Mouse (Mus musculus) limb, embryonic 14.5 days (tissue): ENCODE data around the gene Zfp553. TPM values are rescaled to one million over a fixed set of nuclear protein-coding genes. Genes with fewer than 3 reads are reported as not detected.

Experiments
- ATAC-seq: fragments of 200-750 bp; cut with Nextera tagmentation; 2 replicates; pipeline ENCODE4 v1.8.0; 2017; ENCODE audit warnings: low read depth, moderate number of reproducible peaks, moderate TSS enrichment; ENCODE audit not compliant: low FRiP score
- DNase-seq: peaks from one replicate; pipeline ENCODE4 v3.0.0-alpha.2; 2015; ENCODE audit warnings: low spot score
- H3K27ac ChIP-seq: fragments of 300-500 bp; sonication (generic); replicated peaks from 2 replicates; pipeline ENCODE4 v1.5.1; 2014; ENCODE audit warnings: low read depth, mild to moderate bottlenecking, low read length, moderate library complexity, mixed read lengths
- H3K27me3 ChIP-seq: fragments of 300-500 bp; sonication (generic); 2 replicates; pipeline ENCODE4 v1.6.1; 2014; ENCODE audit warnings: low read length, mixed read lengths; ENCODE audit not compliant: control insufficient read depth, insufficient read depth
- H3K36me3 ChIP-seq: fragments of 300-500 bp; sonication (generic); 2 replicates; pipeline ENCODE4 v1.6.1; 2014; ENCODE audit warnings: mild to moderate bottlenecking, low read length, moderate library complexity, mixed read lengths; ENCODE audit not compliant: control insufficient read depth, insufficient read depth
- H3K4me1 ChIP-seq: fragments of 300-500 bp; sonication (generic); 2 replicates; pipeline ENCODE4 v1.6.1; 2014; ENCODE audit warnings: antibody characterized with exemption, low read length, mixed read lengths; ENCODE audit not compliant: control insufficient read depth, insufficient read depth
- H3K4me2 ChIP-seq: fragments of 300-500 bp; sonication (generic); replicated peaks from 2 replicates; pipeline ENCODE4 v1.6.1; 2014; ENCODE audit warnings: low read depth, mild to moderate bottlenecking, low read length, moderate library complexity; ENCODE audit not compliant: severe bottlenecking
- H3K4me3 ChIP-seq: fragments of 300-500 bp; sonication (generic); replicated peaks from 2 replicates; pipeline ENCODE4 v1.5.1; 2014; ENCODE audit warnings: low read length
- H3K9ac ChIP-seq: fragments of 300-500 bp; sonication (generic); 2 replicates; pipeline ENCODE4 v1.6.1; 2014; ENCODE audit warnings: mild to moderate bottlenecking, low read depth, low read length, moderate library complexity; ENCODE audit not compliant: severe bottlenecking
- H3K9me3 ChIP-seq: fragments of 300-500 bp; sonication (generic); 2 replicates; pipeline ENCODE4 v1.6.1; 2016; ENCODE audit warnings: low read length; ENCODE audit not compliant: control insufficient read depth
- POLR2A ChIP-seq: fragments of 200-500 bp; IDR thresholded peaks from 2 replicates; pipeline ENCODE4 v1.8.0; 2012; ENCODE audit warnings: inconsistent platforms, mild to moderate bottlenecking, moderate library complexity, borderline replicate concordance; ENCODE audit not compliant: insufficient read depth, insufficient read length; ENCODE audit errors: extremely low read depth
- WGBS: fragments of 180-500 bp; shearing (Covaris S2); extraction: QIAGEN DNeasy Blood & Tissue Kit; methylation state at CpG from one replicate; pipeline ENCODE4 v1.1.7; 2014; 5-methylcytosine and 5-hydroxymethylcytosine counted together
- polyA plus RNA-seq, 2 experiments: library from polyadenylated mRNA; depleted of rRNA in 1 of 2; stranded (reverse) in 1 of 2; unstranded in 1 of 2; fragments of >200 nt; fragmentation: Nextera tagmentation in 1 of 2; extraction: Ambion mirVana in 1 of 2; gene quantifications; 2 replicates each; pipeline versions ENCODE4 v1.2.1 to v1.2.3; 2012 to 2014

The Zfp553 gene
- polyA plus RNA-seq, 2 experiments, result 19.4 to 22.5 TPM

DNA sequence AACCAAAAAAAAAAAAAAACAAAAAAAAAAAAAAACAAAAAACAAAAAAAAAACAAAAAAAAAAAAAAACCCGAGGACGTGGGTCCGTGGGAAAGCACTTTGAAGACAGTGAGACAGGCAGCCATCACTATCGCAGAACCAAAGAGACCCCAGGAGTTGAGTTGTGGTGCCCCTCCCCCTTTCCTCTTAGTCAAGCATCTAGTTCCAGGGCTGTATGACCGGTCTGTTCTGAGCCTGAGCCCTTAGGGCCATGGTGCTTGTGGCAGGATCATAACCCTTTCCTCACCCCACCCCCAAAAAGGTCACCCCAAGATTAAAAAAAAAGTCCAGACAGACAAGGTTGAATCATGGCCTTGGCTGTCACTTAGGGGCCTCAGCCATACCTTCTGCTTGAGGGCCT lies 16.6 kb upstream of the Zfp553 start:
- TF ChIP-seq POLR2A, result no peak
- Histone ChIP-seq H3K27ac (no peak overlapping the region), H3K4me1 (peaks cover 10% of the 10 kb centered on the region), H3K27me3 (no peaks in the 10 kb centered on the region), H3K9me3 (no peaks in the 10 kb centered on the region), H3K36me3 (no peaks in the 10 kb centered on the region), H3K4me2 (no peak overlapping the region), H3K9ac (no peak overlapping the region), H3K4me3 (no peak overlapping the region)
- 85% methylated on average over 5 of the region's 5 CpGs for WGBS
- no peak for DNase-seq
- no peak for ATAC-seq

DNA sequence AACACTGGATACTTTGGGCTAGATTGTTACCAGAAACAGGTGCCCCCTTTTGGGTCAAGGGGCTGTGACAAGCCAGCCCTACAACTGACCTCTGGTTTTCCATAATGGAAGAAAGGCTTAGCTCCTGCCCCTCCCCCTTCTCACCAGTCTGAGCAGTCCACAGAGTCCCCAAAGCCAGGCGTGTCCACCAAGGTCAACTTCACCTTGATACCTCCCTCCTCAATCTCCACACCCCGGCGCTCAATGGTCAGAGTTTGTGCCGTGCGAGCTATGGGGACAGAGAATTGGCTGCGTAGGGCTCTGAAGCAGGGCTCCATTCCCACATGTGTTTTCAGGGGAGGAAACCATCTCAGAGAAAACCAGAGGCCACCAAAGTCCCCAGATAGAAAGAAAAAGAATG lies 15.4 kb upstream of the Zfp553 start:
- Histone ChIP-seq H3K36me3 (no peaks in the 10 kb centered on the region), H3K4me2 (no peak overlapping the region), H3K9me3 (no peaks in the 10 kb centered on the region), H3K4me3 (no peak overlapping the region), H3K4me1 (peaks cover 10% of the 10 kb centered on the region), H3K27ac (no peak overlapping the region), H3K9ac (no peak overlapping the region), H3K27me3 (no peaks in the 10 kb centered on the region)
- TF ChIP-seq POLR2A, result no peak
- ATAC-seq (no peak), DNase-seq (no peak)
- WGBS, result 86% methylated on average over 6 of the region's 6 CpGs

DNA sequence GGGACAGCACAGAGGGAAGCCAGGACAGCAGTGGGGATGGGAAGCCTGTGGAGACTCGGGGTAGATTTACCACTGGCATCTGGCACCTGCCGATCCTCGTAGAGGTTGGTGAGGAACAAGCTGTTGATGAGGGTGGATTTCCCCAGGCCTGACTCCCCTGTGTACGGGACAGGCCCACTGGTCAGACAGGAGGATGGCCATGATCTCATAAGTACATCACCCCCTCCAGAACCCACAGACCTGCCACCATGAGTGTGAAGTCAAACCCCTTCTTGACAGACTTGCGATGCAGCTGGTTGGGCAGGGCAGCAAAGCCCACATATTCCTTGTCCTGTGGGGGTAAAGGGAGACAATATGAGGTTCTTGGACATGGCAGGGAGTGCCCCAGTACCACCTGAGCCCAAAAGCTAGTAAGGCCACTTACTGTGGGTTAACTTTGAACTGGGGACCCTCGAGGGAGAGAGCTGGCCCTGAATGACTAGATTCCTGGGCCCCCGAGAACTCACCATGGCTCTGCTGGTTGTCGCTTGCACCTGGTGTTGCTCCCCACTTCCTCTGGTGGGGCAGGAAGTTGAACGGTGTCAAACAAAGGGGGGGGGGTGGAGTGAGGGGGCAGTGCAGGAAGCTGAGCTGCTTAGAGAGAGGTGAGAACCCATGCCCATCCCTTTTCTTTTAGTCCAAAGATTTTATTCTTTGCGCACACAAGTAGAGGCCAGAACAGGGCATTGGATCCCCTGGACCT lies 14.8 kb upstream of the Zfp553 start:
- Histone ChIP-seq H3K4me1 (peaks cover 10% of the 10 kb centered on the region), H3K4me2 (no peak overlapping the region), H3K27me3 (no peaks in the 10 kb centered on the region), H3K36me3 (no peaks in the 10 kb centered on the region), H3K9ac (no peak overlapping the region), H3K27ac (no peak overlapping the region), H3K9me3 (no peaks in the 10 kb centered on the region), H3K4me3 (no peak overlapping the region)
- no peak for TF ChIP-seq POLR2A
- 71% methylated on average over 10 of the region's 10 CpGs for WGBS
- no peak for DNase-seq
- ATAC-seq, result no peak

DNA sequence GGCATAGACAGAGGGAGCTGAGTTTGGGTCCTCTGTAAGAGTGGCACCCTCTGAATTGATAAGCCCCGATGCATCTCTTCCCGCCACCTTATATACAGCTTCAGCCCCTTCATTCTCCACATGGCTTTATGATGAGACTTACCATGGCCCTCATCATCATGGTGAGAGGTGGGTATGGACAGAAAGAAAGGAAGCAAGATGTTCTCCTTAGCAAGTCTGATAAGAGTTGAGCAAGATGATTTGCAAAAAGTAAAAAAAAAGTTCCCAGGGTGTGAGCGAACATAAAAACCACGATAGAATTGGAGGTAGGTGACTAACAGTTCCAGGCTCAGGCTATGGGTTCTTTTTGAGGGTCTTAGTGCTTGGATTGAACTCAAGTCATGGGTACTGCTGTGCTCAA lies 14.2 kb upstream of the Zfp553 start:
- H3K27me3 ChIP-seq, result no peaks in the 10 kb centered on the region
- no peak overlapping the region for H3K4me2 ChIP-seq
- H3K36me3 ChIP-seq, result no peaks in the 10 kb centered on the region
- no peak overlapping the region for H3K9ac ChIP-seq
- WGBS, result 89% methylated on average over 4 of the region's 4 CpGs
- no peak overlapping the region for H3K27ac ChIP-seq
- no peak for ATAC-seq
- H3K9me3 ChIP-seq, result no peaks in the 10 kb centered on the region
- DNase-seq, result no peak
- H3K4me3 ChIP-seq, result no peak overlapping the region
- peaks cover 10% of the 10 kb centered on the region for H3K4me1 ChIP-seq
- TF ChIP-seq POLR2A, result no peak

DNA sequence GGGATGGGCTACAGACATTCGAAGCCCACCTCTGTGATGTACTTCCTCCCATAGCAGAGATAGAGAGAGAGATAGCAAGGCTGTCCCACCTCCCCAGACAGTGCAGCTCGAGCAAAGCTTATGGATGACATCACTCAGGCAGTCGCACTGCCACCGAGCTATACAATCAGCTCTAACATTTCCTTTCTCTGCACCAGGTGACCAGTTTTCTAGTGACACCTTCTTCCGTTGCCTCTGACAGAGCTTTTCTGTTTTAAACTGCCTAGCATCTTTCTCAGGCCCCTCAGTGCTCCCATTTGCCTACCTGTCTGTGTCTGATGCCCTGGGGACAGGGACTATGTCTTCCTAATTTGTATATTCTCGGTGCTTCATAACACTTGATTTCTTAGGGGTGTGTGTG lies 12.4 kb upstream of the Zfp553 start:
- H3K9ac ChIP-seq, result no peak overlapping the region
- no peak overlapping the region for H3K4me2 ChIP-seq
- no peaks in the 10 kb centered on the region for H3K36me3 ChIP-seq
- DNase-seq (no peak), ATAC-seq (no peak)
- no peaks in the 10 kb centered on the region for H3K9me3 ChIP-seq
- H3K27me3 ChIP-seq, result no peaks in the 10 kb centered on the region
- no peak overlapping the region for H3K27ac ChIP-seq
- no peaks in the 10 kb centered on the region; the same call in 1 of the 2 replicates for H3K4me1 ChIP-seq
- WGBS, result 82% methylated on average over 6 of the region's 6 CpGs
- H3K4me3 ChIP-seq, result no peak overlapping the region
- TF ChIP-seq POLR2A, result no peak

DNA sequence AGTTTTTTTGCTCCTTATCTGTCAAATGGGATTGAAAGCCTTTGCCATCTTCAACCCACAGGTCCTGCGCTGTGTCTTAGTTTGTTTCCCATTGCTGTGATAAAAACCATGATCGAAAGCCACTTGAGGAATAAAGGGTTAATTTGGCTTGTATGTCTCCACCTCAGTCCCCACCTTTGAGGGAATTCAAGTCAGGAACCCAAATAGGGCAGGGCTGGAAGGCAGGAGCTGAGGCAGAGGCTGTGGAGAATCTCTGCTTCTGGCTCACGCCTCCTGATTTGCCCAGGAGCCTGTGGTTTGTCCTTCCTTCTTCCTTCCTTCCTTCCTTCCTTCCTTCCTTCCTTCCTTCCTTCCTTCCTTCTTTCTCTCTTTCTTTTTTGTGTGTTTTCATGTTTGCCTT lies 9.8 kb upstream of the Zfp553 start:
- Histone ChIP-seq H3K36me3 (no peaks in the 10 kb centered on the region), H3K4me2 (no peak overlapping the region), H3K9me3 (no peaks in the 10 kb centered on the region), H3K4me1 (no peaks in the 10 kb centered on the region), H3K27me3 (no peaks in the 10 kb centered on the region), H3K9ac (no peak overlapping the region), H3K4me3 (no peak overlapping the region), H3K27ac (no peak overlapping the region)
- WGBS, result 88% methylated on average over 3 of the region's 3 CpGs
- ATAC-seq (no peak), DNase-seq (no peak)
- TF ChIP-seq POLR2A, result no peak
